Mouse (Mus musculus) activated CD4-positive, CD25-positive, alpha-beta regulatory T cell, adult 9 weeks (primary cell): ENCODE results near the gene Ankrd34c. TPM values are rescaled to one million over a fixed set of nuclear protein-coding genes. Genes with fewer than 3 reads are reported as not detected.

Source experiments
- polyA plus RNA-seq: library from polyadenylated mRNA; unstranded; fragments of 100-300 nt; shearing (Covaris generic); gene quantifications from one replicate; pipeline ENCODE4 v1.2.1, GENCODE M21; 2017

The Ankrd34c gene
- polyA plus RNA-seq, result not detected

DNA sequence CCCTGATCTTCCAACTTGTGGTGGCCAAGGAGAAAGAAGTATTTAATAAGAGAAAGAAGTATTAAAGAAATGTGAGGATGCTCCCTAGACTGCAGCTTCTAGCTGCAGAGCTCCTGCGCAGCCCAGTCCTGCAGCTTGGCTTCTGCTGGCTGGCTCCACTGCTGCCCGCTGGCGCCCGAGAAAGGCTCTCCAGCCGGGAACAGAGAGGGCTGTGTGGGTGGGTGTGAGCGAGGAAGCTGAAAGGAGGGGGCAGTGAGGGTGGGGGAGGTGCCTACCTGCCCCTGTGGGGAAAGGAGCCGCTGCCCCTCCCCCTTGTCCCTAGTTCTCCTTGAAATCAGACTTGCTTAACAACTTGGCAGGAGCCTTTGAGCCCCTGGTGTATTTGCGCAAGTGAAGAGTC, at the start of gene Ankrd34c:
Gene Ankrd34c (minus strand): TSS at position 181 of the 400 bp plus-strand sequence.

DNA sequence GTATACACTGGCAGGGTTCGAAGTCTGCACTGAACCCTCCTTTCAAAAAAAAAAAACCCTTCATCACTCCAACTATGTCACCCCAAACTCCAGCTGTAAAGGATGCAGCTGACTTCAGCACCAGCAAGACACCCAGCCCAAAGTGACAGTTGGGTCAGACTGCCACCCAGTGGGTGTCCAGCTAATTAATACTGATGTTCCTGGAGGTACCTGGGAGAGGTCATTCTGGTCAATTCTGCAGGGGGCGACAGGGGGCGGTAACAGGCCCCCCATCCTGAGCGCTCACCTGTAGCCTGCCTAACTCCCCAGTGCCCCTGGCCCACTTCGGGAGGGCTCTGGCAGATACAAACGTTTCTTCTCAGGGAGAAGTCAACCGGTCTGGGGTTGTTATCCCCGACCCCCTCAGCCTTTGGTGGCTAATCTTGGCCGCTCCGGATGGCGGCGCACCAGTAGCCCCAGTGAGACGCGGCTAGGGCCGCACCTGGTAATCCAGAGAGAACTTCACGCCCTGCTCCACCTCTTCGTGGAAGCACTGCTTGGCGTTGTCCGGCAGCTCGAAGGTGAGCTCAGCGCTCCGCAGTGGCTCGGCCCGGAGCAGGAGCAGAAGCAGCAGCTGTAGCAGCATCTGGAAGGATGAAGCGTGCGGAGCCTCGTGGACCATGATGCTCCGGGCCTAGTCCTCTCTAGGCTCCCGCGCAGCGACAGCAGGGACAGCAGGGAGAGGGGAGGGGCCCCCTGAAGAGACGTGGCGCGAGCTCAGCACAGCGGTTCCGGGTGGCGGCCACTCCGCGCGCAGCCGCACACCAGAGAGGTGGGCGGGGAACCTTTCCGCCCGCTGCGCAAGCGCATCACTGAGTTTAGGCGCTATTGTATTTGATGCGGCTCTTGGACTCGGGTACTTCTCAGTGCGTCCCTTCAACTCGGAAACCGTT, 33.7 kb downstream of the Ankrd34c start, which contains the start of gene Tmed3:
Gene Tmed3 (minus strand): TSS at position 804 of the 932 bp plus-strand sequence.

Other genes starting within 250 kb of the Ankrd34c start
- gene Minar1, start 115.3 kb downstream of the Ankrd34c start, polyA plus RNA-seq, result not detected
- gene Tmed3, start 33.4 kb downstream of the Ankrd34c start, polyA plus RNA-seq, result 53.2 TPM
- 0.12 TPM for gene Rasgrf1, start 171.4 kb upstream of the Ankrd34c start, polyA plus RNA-seq